Mouse (Mus musculus): ENCODE data around the gene Gas2l1. TPM values are rescaled to one million over a fixed set of nuclear protein-coding genes. Genes with fewer than 3 reads are reported as not detected.
A peak's percentile ranks its signal among the peaks of the same experiment; 100 is the strongest.

The Gas2l1 gene
- polyA plus RNA-seq (2011; ENCODE audit: insufficient read depth, insufficient read length, low replicate concordance, missing spikeins), result 40.2 and 78.2 TPM in 2 replicates

DNA sequence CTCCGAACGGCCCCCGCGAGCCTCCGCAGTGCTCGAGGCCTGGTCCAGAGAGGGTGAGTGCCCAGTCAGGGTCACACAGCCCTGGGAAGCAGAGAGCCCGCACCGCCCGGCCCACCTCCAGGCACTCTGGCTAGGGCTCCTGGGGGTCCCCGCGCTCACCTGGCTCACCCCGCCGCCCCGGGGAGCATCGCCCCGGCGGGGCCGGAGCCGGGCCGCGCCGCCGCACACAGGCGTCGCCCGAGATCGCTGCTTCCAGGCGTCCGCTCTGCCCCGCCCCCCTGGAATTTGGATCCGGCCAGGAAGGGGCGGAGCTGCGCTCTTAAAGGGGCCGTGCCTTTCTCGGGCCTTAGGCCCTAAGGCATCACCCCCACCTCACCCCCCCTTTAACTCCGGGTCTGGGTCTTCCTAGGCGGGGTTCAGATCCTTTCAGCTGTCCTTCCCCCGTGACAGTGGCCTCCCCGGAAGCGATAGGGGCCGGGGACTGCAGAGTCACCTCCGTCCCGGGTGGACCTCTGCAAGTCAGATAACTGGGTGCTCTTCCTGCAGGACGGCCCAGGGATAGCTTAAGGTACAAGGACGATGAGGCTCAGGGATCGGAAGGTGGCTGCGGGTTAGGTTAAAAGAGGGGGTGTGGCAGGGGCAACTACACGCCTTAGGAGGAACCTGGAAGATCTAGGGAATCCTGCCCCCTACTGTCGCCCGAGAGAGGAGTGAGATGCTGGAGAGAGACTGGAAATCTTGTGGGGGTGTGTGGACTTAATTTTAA, at the start of gene Gas2l1:
Gene Gas2l1 (minus strand): TSS at position 272 of the 766 bp plus-strand sequence.
- peak within 1 kb of the TSS; percentile 85 for H3K4me3 ChIP-seq (replicated peaks; ENCODE audit: control insufficient read depth, low read depth, low read length)
- TF ChIP-seq POLR2A (IDR thresholded peaks at IDR 0.05; ENCODE audit: borderline replicate concordance, control insufficient read depth, low read depth, low read length) (0 out of 2 replicates have a peak, but pooled peaks have one; percentile 1), CTCF (IDR thresholded peaks at IDR 0.05; ENCODE audit: control insufficient read depth, insufficient read depth, low read length) (peak; percentile 58; the same call in 1 of the 2 replicates)
- H3K27ac ChIP-seq (ENCODE audit: control insufficient read depth, insufficient read depth, low read depth, low read length, poor library complexity), result peak within 1 kb of the TSS; percentile 36; the same call in 1 of the 2 replicates
- under 1% methylated on average over 50 of the region's 50 CpGs for WGBS
- H3K4me1 ChIP-seq (ENCODE audit: control insufficient read depth, insufficient read depth, low read length), result peaks cover 1% of the 10 kb centered on the region; the same call in 1 of the 2 replicates

DNA sequence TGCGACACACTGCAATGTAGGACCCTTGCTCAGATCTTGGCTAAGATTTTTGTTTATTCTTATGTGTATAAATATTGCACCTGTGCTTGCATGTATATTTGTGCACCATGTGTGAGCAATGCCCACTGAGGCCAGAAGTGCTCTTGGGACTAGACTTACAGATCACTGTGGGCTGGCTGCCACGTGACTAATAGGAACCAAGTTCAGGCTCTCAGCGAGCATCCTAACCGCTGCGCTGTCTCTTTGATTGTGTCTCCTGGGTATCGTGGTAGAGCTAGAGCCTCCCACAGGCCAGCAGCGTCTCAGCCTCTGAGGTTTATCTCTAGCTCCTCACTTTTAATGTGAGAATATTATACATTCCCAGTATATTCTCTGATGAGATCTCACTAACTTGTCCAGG, 48.5 kb upstream of the Gas2l1 start:
- TF ChIP-seq POLR2A (IDR thresholded peaks at IDR 0.05; ENCODE audit: borderline replicate concordance, control insufficient read depth, low read depth, low read length) (no peak), CTCF (IDR thresholded peaks at IDR 0.05; ENCODE audit: control insufficient read depth, insufficient read depth, low read length) (no peak)
- WGBS, result 78% methylated on average over 7 of the region's 7 CpGs
- Histone ChIP-seq H3K4me1 (ENCODE audit: control insufficient read depth, insufficient read depth, low read length) (no peaks in the 10 kb centered on the region), H3K4me3 (replicated peaks; ENCODE audit: control insufficient read depth, low read depth, low read length) (no peak overlapping the region), H3K27ac (ENCODE audit: control insufficient read depth, insufficient read depth, low read depth, low read length, poor library complexity) (no peak overlapping the region)

DNA sequence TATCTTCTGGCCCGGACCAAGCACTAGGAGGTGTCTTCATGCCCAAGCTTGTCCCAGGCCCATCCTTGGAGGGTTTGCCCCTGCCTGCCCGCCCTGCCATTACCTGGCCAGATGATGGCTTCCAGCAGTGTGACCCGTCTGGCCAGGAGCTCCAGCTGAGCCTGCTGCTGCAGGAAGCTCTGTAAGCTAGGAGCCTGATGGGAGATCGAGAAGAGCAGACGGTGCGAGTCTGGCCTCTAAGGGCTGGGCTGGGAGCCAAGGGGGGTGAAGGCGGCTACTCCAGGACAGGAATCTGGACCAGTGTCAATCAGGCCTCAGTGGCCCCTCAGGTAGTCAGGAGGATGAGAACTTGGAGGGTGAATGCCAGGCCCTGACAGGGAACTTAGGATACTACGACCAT, 44.3 kb upstream of the Gas2l1 start:
- WGBS, result 84% methylated on average over 8 of the region's 8 CpGs

DNA sequence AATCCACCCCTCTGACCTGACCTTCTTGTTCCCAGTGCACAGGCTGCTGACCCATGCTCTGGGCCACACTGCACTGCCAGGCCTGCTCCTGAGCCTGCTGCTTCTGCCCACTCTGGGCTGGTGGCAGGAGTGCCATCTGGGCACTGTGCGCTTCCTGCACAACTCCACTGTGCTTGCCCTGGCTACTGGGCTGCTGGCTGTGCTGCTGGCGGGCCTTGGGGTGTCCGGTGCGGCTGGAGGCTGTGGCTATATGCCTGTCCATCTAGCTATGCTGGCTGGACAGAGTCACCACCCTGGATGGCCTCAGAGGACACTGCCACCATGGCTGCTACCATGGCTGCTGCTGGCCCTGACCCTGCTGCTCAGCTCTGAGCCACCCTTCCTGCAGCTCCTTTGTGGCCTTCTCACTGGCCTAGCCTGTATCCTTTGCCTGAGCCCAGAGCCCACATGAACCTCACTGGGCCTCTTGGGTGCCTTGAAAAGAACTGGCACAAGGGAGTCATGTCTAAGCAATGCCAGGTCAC, 38.9 kb upstream of the Gas2l1 start:
- Histone ChIP-seq H3K4me3 (replicated peaks; ENCODE audit: control insufficient read depth, low read depth, low read length) (no peak overlapping the region), H3K4me1 (ENCODE audit: control insufficient read depth, insufficient read depth, low read length) (no peaks in the 10 kb centered on the region; the same call in 1 of the 2 replicates), H3K27ac (ENCODE audit: control insufficient read depth, insufficient read depth, low read depth, low read length, poor library complexity) (no peak overlapping the region)
- no peak for TF ChIP-seq POLR2A (IDR thresholded peaks at IDR 0.05; ENCODE audit: borderline replicate concordance, control insufficient read depth, low read depth, low read length)
- no peak for TF ChIP-seq CTCF (IDR thresholded peaks at IDR 0.05; ENCODE audit: control insufficient read depth, insufficient read depth, low read length)
- 99% methylated on average over 4 of the region's 4 CpGs for WGBS

More for the DNA sequence above, 44.3 kb upstream of the Gas2l1 start:
- H3K4me1 ChIP-seq (ENCODE audit: control insufficient read depth, insufficient read depth, low read length), result no peaks in the 10 kb centered on the region
- no peak overlapping the region for H3K4me3 ChIP-seq (replicated peaks; ENCODE audit: control insufficient read depth, low read depth, low read length)
- no peak for TF ChIP-seq POLR2A (IDR thresholded peaks at IDR 0.05; ENCODE audit: borderline replicate concordance, control insufficient read depth, low read depth, low read length)
- no peak for TF ChIP-seq CTCF (IDR thresholded peaks at IDR 0.05; ENCODE audit: control insufficient read depth, insufficient read depth, low read length)
- H3K27ac ChIP-seq (ENCODE audit: control insufficient read depth, insufficient read depth, low read depth, low read length, poor library complexity), result no peak overlapping the region

DNA sequence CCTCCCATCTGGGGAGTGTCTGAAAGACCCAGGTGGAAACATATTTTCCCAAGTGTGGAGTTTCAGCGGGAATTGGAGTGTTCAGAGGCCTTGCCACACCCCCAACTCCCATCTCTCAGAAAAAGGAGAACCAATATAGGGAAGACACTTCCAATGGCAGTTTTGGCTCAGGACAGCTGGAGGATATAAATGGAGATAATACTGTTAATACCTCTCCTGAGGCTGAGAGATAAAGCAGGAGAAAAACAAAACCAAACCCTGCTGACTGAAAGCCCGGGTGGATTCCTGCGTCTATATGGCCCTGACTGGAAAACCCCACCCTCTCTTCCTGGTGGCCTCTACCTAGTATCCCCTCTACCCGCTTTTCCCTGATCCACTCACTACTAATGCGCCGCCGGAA, 37.3 kb upstream of the Gas2l1 start:
- WGBS, result 63% methylated on average over 7 of the region's 7 CpGs
- no peak for TF ChIP-seq POLR2A (IDR thresholded peaks at IDR 0.05; ENCODE audit: borderline replicate concordance, control insufficient read depth, low read depth, low read length)
- no peak for TF ChIP-seq CTCF (IDR thresholded peaks at IDR 0.05; ENCODE audit: control insufficient read depth, insufficient read depth, low read length)
- Histone ChIP-seq H3K27ac (ENCODE audit: control insufficient read depth, insufficient read depth, low read depth, low read length, poor library complexity) (no peak overlapping the region), H3K4me1 (ENCODE audit: control insufficient read depth, insufficient read depth, low read length) (no peaks in the 10 kb centered on the region; the same call in 1 of the 2 replicates), H3K4me3 (replicated peaks; ENCODE audit: control insufficient read depth, low read depth, low read length) (no peak overlapping the region)

DNA sequence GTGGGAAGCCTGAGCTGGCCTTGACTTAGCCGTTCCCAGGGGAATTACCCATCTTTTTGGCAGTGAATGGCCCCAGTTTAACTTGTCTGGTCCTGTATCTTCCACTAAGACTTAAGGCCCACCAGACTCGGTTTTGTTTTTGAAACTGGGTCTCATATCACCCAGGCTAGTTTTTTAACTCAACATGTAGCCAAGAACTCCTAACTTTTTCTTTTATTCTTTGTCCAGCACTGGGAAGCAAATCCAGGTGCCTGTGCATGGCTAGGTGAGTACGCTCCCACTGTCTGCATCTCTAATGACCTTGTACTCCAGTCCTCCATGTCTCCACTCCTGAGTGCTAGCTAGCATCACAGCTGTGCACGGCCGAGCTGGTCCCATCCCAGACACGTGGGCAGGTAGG, 36.5 kb upstream of the Gas2l1 start:
- Histone ChIP-seq H3K27ac (ENCODE audit: control insufficient read depth, insufficient read depth, low read depth, low read length, poor library complexity) (no peak overlapping the region), H3K4me1 (ENCODE audit: control insufficient read depth, insufficient read depth, low read length) (no peaks in the 10 kb centered on the region; the same call in 1 of the 2 replicates), H3K4me3 (replicated peaks; ENCODE audit: control insufficient read depth, low read depth, low read length) (no peak overlapping the region)
- 86% methylated on average over 6 of the region's 6 CpGs for WGBS
- TF ChIP-seq POLR2A (IDR thresholded peaks at IDR 0.05; ENCODE audit: borderline replicate concordance, control insufficient read depth, low read depth, low read length) (no peak), CTCF (IDR thresholded peaks at IDR 0.05; ENCODE audit: control insufficient read depth, insufficient read depth, low read length) (no peak)

DNA sequence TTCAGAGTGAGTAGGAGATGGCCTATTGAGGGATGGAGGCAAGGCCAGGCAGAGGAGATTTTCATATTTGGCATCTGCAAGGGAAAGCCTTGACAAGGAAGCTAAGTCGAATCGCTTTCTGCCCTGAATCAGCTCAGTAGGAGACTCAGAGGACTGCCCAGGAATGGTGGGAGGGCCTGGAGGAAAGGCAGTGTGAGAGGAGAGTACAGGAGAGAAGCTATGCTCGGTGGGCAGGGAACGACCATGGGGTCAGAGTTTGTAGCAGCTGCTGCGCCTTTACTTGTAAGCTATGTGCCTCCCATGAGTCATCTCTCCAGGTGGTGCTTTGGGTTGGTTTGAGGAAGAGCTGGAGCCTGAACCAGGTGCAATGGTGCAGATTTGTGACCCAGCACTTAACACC, 35.7 kb upstream of the Gas2l1 start:
- H3K4me3 ChIP-seq (replicated peaks; ENCODE audit: control insufficient read depth, low read depth, low read length), result no peak overlapping the region
- H3K4me1 ChIP-seq (ENCODE audit: control insufficient read depth, insufficient read depth, low read length), result no peaks in the 10 kb centered on the region; the same call in 1 of the 2 replicates
- WGBS, result 65% methylated on average over 5 of the region's 5 CpGs
- no peak overlapping the region for H3K27ac ChIP-seq (ENCODE audit: control insufficient read depth, insufficient read depth, low read depth, low read length, poor library complexity)
- TF ChIP-seq CTCF (IDR thresholded peaks at IDR 0.05; ENCODE audit: control insufficient read depth, insufficient read depth, low read length) (no peak), POLR2A (IDR thresholded peaks at IDR 0.05; ENCODE audit: borderline replicate concordance, control insufficient read depth, low read depth, low read length) (no peak)

DNA sequence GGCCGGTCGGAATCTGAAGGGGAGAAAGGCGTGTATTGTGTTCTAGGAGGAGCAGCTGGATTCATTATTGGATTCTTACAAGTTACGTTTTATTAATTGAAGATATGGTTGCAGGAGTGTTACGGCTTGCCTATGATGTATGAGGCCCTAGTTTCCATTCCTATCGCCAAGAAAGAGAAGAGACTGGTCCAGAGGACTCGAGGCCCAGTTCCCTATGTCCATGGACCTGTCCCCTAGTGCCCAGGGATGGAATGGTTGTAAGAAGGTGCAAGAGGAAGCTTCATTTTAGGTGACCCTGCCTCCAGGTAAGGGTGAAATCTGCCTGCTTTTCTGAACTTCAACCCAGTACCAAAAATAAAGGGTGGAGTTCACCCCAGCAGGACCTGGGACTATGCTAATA, 35.2 kb upstream of the Gas2l1 start:
- Histone ChIP-seq H3K4me1 (ENCODE audit: control insufficient read depth, insufficient read depth, low read length) (no peaks in the 10 kb centered on the region; the same call in 1 of the 2 replicates), H3K27ac (ENCODE audit: control insufficient read depth, insufficient read depth, low read depth, low read length, poor library complexity) (no peak overlapping the region)
- WGBS, result 1% methylated on average over 7 of the region's 7 CpGs

More for the DNA sequence above, 35.2 kb upstream of the Gas2l1 start:
- TF ChIP-seq POLR2A (IDR thresholded peaks at IDR 0.05; ENCODE audit: borderline replicate concordance, control insufficient read depth, low read depth, low read length), result no peak
- no peak for TF ChIP-seq CTCF (IDR thresholded peaks at IDR 0.05; ENCODE audit: control insufficient read depth, insufficient read depth, low read length)
- peak overlapping the region; percentile 88 for H3K4me3 ChIP-seq (replicated peaks; ENCODE audit: control insufficient read depth, low read depth, low read length)
